Mouse (Mus musculus): ENCODE measurements around the gene Mapkapk2.
"Not testable (repeated sequence)": the region's sequence is repeated elsewhere in the genome, so short reads cannot be mapped to it uniquely, and the experiment has no call there.

The Mapkapk2 gene

GRCm38 (mm10) chr1:131097700-131098094 lies at the start of gene Mapkapk2:
Gene Mapkapk2 (minus strand): TSS chr1:131097826.
- DNase-seq (ENCODE audit: low spot score), result peak; percentile 87

- DNase-seq (ENCODE audit: low spot score), result no peak
Measured at GRCm38 (mm10) chr1:131146181-131146614, 48.6 kb upstream of the Mapkapk2 start.

- not testable (repeated sequence) for DNase-seq (ENCODE audit: low spot score)
Measured at GRCm38 (mm10) chr1:131145222-131145621, 47.6 kb upstream of the Mapkapk2 start.

GRCm38 (mm10) chr1:131142472-131142871 lies 44.8 kb upstream of the Mapkapk2 start:
- DNase-seq (ENCODE audit: low spot score), result no peak

GRCm38 (mm10) chr1:131141449-131141848 lies 43.8 kb upstream of the Mapkapk2 start:
- no peak for DNase-seq (ENCODE audit: low spot score)

- DNase-seq (ENCODE audit: low spot score), result peak; percentile 73
Measured at GRCm38 (mm10) chr1:131139102-131140095, 41.8 kb upstream of the Mapkapk2 start.

- DNase-seq (ENCODE audit: low spot score), result peak; percentile 89
Measured at GRCm38 (mm10) chr1:131138191-131139016, 40.8 kb upstream of the Mapkapk2 start, which contains the start of gene Dyrk3. Gene Dyrk3 (minus strand): TSS chr1:131138340.

- DNase-seq (ENCODE audit: low spot score), result no peak
Measured at GRCm38 (mm10) chr1:131137717-131138118, 40.1 kb upstream of the Mapkapk2 start.

GRCm38 (mm10) chr1:131137111-131137510 lies 39.5 kb upstream of the Mapkapk2 start:
- no peak for DNase-seq (ENCODE audit: low spot score)

GRCm38 (mm10) chr1:131135960-131136629 lies 38.5 kb upstream of the Mapkapk2 start:
- DNase-seq (ENCODE audit: low spot score), result no peak

GRCm38 (mm10) chr1:131134942-131135522 lies 37.4 kb upstream of the Mapkapk2 start:
- DNase-seq (ENCODE audit: low spot score), result no peak

GRCm38 (mm10) chr1:131134231-131134630 lies 36.6 kb upstream of the Mapkapk2 start:
- DNase-seq (ENCODE audit: low spot score), result no peak

GRCm38 (mm10) chr1:131125987-131126744 lies 28.5 kb upstream of the Mapkapk2 start:
- DNase-seq (ENCODE audit: low spot score), result peak; percentile 89

GRCm38 (mm10) chr1:131123522-131124265 lies 26.1 kb upstream of the Mapkapk2 start:
- no peak for DNase-seq (ENCODE audit: low spot score)

GRCm38 (mm10) chr1:131121987-131122386 lies 24.4 kb upstream of the Mapkapk2 start:
- no peak for DNase-seq (ENCODE audit: low spot score)

GRCm38 (mm10) chr1:131119026-131119425 lies 21.4 kb upstream of the Mapkapk2 start:
- DNase-seq (ENCODE audit: low spot score), result no peak

GRCm38 (mm10) chr1:131118530-131118929 lies 20.9 kb upstream of the Mapkapk2 start:
- no peak for DNase-seq (ENCODE audit: low spot score)

- no peak for DNase-seq (ENCODE audit: low spot score)
Measured at GRCm38 (mm10) chr1:131116430-131117011, 18.9 kb upstream of the Mapkapk2 start.

- DNase-seq (ENCODE audit: low spot score), result peak; percentile 79
Measured at GRCm38 (mm10) chr1:131115932-131116331, 18.3 kb upstream of the Mapkapk2 start.

GRCm38 (mm10) chr1:131112576-131112975 lies 14.9 kb upstream of the Mapkapk2 start:
- no peak for DNase-seq (ENCODE audit: low spot score)

Measured in c-Kit-positive CD71-positive TER-119-positive erythroid progenitor cells, embryonic 14.5 days (primary cell).